Mouse (Mus musculus): Measurements from ENCODE around the gene Tns3. TPM values are rescaled to one million over a fixed set of nuclear protein-coding genes. Genes with fewer than 3 reads are reported as not detected.

The Tns3 gene
- polyA plus RNA-seq, 1 experiment from 2014 or later, result 58.1 TPM

- H3K4me3 ChIP-seq (ENCODE audit: low read length), result no peak overlapping the region
- H3K27ac ChIP-seq (ENCODE audit: low read length), result no peak overlapping the region
- no peak overlapping the region for H3K9ac ChIP-seq (ENCODE audit: low read length)
- peaks cover 11% of the 10 kb centered on the region for H3K4me1 ChIP-seq (replicated peaks; ENCODE audit: control insufficient read depth, insufficient read depth, low read length)
- no peaks in the 10 kb centered on the region for H3K9me3 ChIP-seq (ENCODE audit: control insufficient read depth, low read length)
- ATAC-seq (ENCODE audit: low read depth), result no peak
- 62% methylated on average over 3 of the region's 3 CpGs for WGBS
- H3K36me3 ChIP-seq (ENCODE audit: control insufficient read depth, insufficient read depth, low read length), result peaks cover 5% of the 10 kb centered on the region; the same call in 1 of the 2 replicates
- H3K27me3 ChIP-seq (ENCODE audit: control insufficient read depth, insufficient read depth, low read depth, low read length), result no peaks in the 10 kb centered on the region
- no peak overlapping the region for H3K4me2 ChIP-seq (ENCODE audit: low read depth, low read length)
Measured at GRCm38 (mm10) chr11:8593172-8593571, 71.2 kb downstream of the Tns3 start.

DNA sequence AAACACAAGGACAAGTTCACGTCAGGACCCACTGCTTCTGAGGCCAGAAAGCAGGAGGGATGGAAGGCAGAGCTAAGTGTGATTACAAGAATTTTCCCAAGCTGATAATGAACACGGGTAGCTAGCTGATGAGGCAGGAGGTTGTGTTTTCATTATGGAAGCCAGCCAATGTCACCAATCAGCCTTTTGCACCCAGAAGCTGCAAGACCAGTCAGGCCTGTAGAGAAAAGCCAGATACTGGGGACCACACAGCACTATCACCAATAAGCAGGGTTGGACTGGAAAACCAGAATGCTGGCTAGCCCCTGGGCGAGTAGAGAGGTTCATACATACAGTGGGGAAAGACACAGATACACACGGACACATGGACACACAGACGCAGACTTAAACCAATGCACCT lies 73.1 kb downstream of the Tns3 start:
- 64% methylated on average over 5 of the region's 5 CpGs for WGBS
- Histone ChIP-seq H3K4me3 (ENCODE audit: low read length) (no peak overlapping the region), H3K27me3 (ENCODE audit: control insufficient read depth, insufficient read depth, low read depth, low read length) (no peaks in the 10 kb centered on the region), H3K4me2 (ENCODE audit: low read depth, low read length) (no peak overlapping the region), H3K9ac (ENCODE audit: low read length) (no peak overlapping the region), H3K36me3 (ENCODE audit: control insufficient read depth, insufficient read depth, low read length) (peaks cover 3% of the 10 kb centered on the region; the same call in 1 of the 2 replicates), H3K9me3 (ENCODE audit: control insufficient read depth, low read length) (no peaks in the 10 kb centered on the region), H3K27ac (ENCODE audit: low read length) (peak overlapping the region; percentile 27), H3K4me1 (replicated peaks; ENCODE audit: control insufficient read depth, insufficient read depth, low read length) (peaks cover 25% of the 10 kb centered on the region)
- ATAC-seq (ENCODE audit: low read depth), result no peak

- H3K36me3 ChIP-seq (ENCODE audit: control insufficient read depth, insufficient read depth, low read length), result no peaks in the 10 kb centered on the region
- no peak overlapping the region for H3K4me2 ChIP-seq (ENCODE audit: low read depth, low read length)
- WGBS, result 45% methylated on average over 9 of the region's 9 CpGs
- ATAC-seq (ENCODE audit: low read depth), result peak; percentile 37
- peaks cover 30% of the 10 kb centered on the region for H3K4me1 ChIP-seq (replicated peaks; ENCODE audit: control insufficient read depth, insufficient read depth, low read length)
- H3K9ac ChIP-seq (ENCODE audit: low read length), result no peak overlapping the region
- no peaks in the 10 kb centered on the region for H3K9me3 ChIP-seq (ENCODE audit: control insufficient read depth, low read length)
- no peaks in the 10 kb centered on the region for H3K27me3 ChIP-seq (ENCODE audit: control insufficient read depth, insufficient read depth, low read depth, low read length)
- H3K27ac ChIP-seq (ENCODE audit: low read length), result peak overlapping the region; percentile 62
- H3K4me3 ChIP-seq (ENCODE audit: low read length), result no peak overlapping the region
Measured at GRCm38 (mm10) chr11:8589226-8589905, 75.0 kb downstream of the Tns3 start.

DNA sequence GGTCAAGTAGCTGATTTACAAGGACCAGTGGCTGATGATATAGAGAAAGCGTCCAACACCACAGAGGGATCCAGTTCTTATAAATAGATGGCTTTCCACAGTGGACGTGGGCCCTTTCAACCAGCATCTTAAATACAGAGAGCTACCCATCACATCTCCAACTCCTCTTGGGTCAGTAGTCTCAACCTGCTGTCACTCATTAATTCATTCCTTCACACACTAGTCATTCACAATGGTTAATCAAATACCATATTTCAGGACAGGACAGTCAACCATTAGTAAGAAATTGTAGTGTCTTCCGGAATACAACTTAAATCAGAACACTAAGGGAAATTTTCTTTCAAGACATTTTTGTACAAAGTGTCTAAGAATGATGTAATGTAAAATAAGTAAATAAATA lies 76.4 kb downstream of the Tns3 start:
- Histone ChIP-seq H3K4me2 (ENCODE audit: low read depth, low read length) (no peak overlapping the region), H3K36me3 (ENCODE audit: control insufficient read depth, insufficient read depth, low read length) (no peaks in the 10 kb centered on the region), H3K9me3 (ENCODE audit: control insufficient read depth, low read length) (no peaks in the 10 kb centered on the region), H3K27ac (ENCODE audit: low read length) (peak overlapping the region; percentile 53; the same call in 1 of the 2 replicates), H3K4me1 (replicated peaks; ENCODE audit: control insufficient read depth, insufficient read depth, low read length) (peaks cover 31% of the 10 kb centered on the region), H3K4me3 (ENCODE audit: low read length) (no peak overlapping the region), H3K9ac (ENCODE audit: low read length) (peak overlapping the region; percentile 12; the same call in 1 of the 2 replicates), H3K27me3 (ENCODE audit: control insufficient read depth, insufficient read depth, low read depth, low read length) (no peaks in the 10 kb centered on the region)
- 85% methylated on average over 3 of the region's 3 CpGs for WGBS
- ATAC-seq (ENCODE audit: low read depth), result no peak

DNA sequence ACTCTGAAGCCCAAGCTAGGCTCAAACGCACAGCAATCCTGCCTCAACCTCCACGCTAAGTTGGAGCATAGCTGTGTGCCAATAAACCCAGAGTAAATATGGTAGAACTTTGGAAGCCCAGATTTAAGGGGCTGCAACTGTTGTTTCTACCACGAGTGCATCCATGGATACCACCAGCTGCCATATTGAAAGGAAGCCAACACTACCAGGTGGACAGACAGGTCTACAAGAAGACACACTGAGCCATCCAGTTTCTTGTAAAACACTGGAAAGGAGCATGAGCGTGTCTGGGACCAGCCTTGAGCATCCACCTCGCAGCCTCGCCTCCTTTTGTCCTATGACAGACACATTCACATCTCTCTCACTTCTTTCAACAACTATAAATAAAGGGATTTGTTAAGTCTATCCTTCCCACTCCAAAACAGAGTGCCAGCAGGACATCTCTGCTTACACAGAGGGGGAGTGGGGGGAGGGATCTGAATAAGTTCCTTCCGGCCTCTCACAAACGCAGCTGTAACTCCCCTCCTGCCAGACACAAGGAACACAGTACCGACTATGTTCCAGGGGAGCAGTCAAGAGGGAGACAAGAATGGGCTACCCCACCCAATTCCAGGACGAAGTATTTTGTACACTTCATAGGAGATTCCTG lies 77.2 kb downstream of the Tns3 start:
- no peaks in the 10 kb centered on the region for H3K27me3 ChIP-seq (ENCODE audit: control insufficient read depth, insufficient read depth, low read depth, low read length)
- H3K4me1 ChIP-seq (replicated peaks; ENCODE audit: control insufficient read depth, insufficient read depth, low read length), result peaks cover 31% of the 10 kb centered on the region
- no peaks in the 10 kb centered on the region for H3K9me3 ChIP-seq (ENCODE audit: control insufficient read depth, low read length)
- H3K27ac ChIP-seq (ENCODE audit: low read length), result peak overlapping the region; percentile 53; the same call in 1 of the 2 replicates
- H3K9ac ChIP-seq (ENCODE audit: low read length), result no peak overlapping the region
- H3K4me3 ChIP-seq (ENCODE audit: low read length), result no peak overlapping the region
- H3K4me2 ChIP-seq (ENCODE audit: low read depth, low read length), result no peak overlapping the region
- H3K36me3 ChIP-seq (ENCODE audit: control insufficient read depth, insufficient read depth, low read length), result no peaks in the 10 kb centered on the region
- 42% methylated on average over 10 of the region's 10 CpGs for WGBS
- peak; percentile 72 for ATAC-seq (ENCODE audit: low read depth)

GRCm38 (mm10) chr11:8586374-8586773 lies 78.0 kb downstream of the Tns3 start:
- Histone ChIP-seq H3K9ac (ENCODE audit: low read length) (no peak overlapping the region), H3K36me3 (ENCODE audit: control insufficient read depth, insufficient read depth, low read length) (no peaks in the 10 kb centered on the region), H3K27me3 (ENCODE audit: control insufficient read depth, insufficient read depth, low read depth, low read length) (no peaks in the 10 kb centered on the region), H3K4me3 (ENCODE audit: low read length) (no peak overlapping the region), H3K9me3 (ENCODE audit: control insufficient read depth, low read length) (no peaks in the 10 kb centered on the region), H3K4me1 (replicated peaks; ENCODE audit: control insufficient read depth, insufficient read depth, low read length) (peaks cover 35% of the 10 kb centered on the region), H3K27ac (ENCODE audit: low read length) (no peak overlapping the region), H3K4me2 (ENCODE audit: low read depth, low read length) (no peak overlapping the region)
- ATAC-seq (ENCODE audit: low read depth), result no peak
- 67% methylated on average over 2 of the region's 2 CpGs for WGBS

DNA sequence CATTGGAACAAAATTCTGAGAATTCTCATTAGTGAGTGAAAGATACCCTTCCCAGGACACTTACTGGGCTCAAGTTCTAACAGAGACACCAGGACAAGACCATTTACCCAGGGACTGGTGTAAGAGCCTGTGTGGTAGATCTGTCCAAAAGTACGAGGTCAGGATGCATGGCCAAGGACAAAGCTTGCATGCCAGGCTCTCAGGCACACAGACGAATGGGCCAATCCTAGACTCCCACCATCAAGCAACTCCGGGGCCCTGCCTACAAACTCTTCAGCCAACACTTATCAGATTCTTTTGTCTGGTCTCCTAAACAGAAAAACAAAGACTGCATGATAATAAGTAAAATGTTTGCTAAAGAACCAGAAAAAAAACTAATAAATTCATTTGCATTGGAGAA lies 78.6 kb downstream of the Tns3 start:
- Histone ChIP-seq H3K4me3 (ENCODE audit: low read length) (no peak overlapping the region), H3K27ac (ENCODE audit: low read length) (no peak overlapping the region), H3K4me1 (replicated peaks; ENCODE audit: control insufficient read depth, insufficient read depth, low read length) (peaks cover 37% of the 10 kb centered on the region), H3K9me3 (ENCODE audit: control insufficient read depth, low read length) (no peaks in the 10 kb centered on the region), H3K27me3 (ENCODE audit: control insufficient read depth, insufficient read depth, low read depth, low read length) (no peaks in the 10 kb centered on the region), H3K36me3 (ENCODE audit: control insufficient read depth, insufficient read depth, low read length) (no peaks in the 10 kb centered on the region), H3K9ac (ENCODE audit: low read length) (no peak overlapping the region), H3K4me2 (ENCODE audit: low read depth, low read length) (no peak overlapping the region)
- WGBS, result 70% methylated on average over 3 of the region's 3 CpGs
- no peak for ATAC-seq (ENCODE audit: low read depth)

- no peaks in the 10 kb centered on the region for H3K9me3 ChIP-seq (ENCODE audit: control insufficient read depth, low read length)
- no peak overlapping the region for H3K4me3 ChIP-seq (ENCODE audit: low read length)
- no peak overlapping the region for H3K27ac ChIP-seq (ENCODE audit: low read length)
- H3K27me3 ChIP-seq (ENCODE audit: control insufficient read depth, insufficient read depth, low read depth, low read length), result no peaks in the 10 kb centered on the region
- H3K9ac ChIP-seq (ENCODE audit: low read length), result no peak overlapping the region
- no peaks in the 10 kb centered on the region for H3K36me3 ChIP-seq (ENCODE audit: control insufficient read depth, insufficient read depth, low read length)
- no peak overlapping the region for H3K4me2 ChIP-seq (ENCODE audit: low read depth, low read length)
- ATAC-seq (ENCODE audit: low read depth), result no peak
- H3K4me1 ChIP-seq (replicated peaks; ENCODE audit: control insufficient read depth, insufficient read depth, low read length), result peaks cover 45% of the 10 kb centered on the region
- 29% methylated on average over 1 of the region's 1 CpGs for WGBS
Measured at GRCm38 (mm10) chr11:8584925-8585324, 79.4 kb downstream of the Tns3 start.

DNA sequence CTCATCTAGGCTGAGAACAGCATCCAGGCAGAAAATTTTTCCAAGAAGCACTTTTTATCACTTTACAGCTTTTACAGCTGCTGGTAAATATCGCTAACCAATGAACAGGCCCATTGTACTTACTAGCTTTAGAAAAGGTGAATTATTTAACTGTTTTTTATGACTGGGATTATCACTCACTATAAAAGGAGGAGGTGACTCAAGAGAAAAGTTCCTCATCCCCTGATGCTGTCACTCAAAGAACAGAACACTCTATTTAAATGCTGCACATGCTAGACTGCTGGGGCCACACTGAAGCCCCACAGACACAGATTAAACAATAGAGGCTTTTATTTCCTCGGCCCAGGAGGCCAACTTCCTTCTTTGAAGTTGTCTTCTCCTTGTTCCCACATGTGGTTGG lies 80.0 kb downstream of the Tns3 start:
- no peak overlapping the region for H3K4me2 ChIP-seq (ENCODE audit: low read depth, low read length)
- H3K4me3 ChIP-seq (ENCODE audit: low read length), result no peak overlapping the region
- ATAC-seq (ENCODE audit: low read depth), result no peak
- WGBS, result 59% methylated on average over 2 of the region's 2 CpGs
- no peak overlapping the region for H3K9ac ChIP-seq (ENCODE audit: low read length)
- H3K9me3 ChIP-seq (ENCODE audit: control insufficient read depth, low read length), result no peaks in the 10 kb centered on the region
- peaks cover 45% of the 10 kb centered on the region for H3K4me1 ChIP-seq (replicated peaks; ENCODE audit: control insufficient read depth, insufficient read depth, low read length)
- no peaks in the 10 kb centered on the region for H3K27me3 ChIP-seq (ENCODE audit: control insufficient read depth, insufficient read depth, low read depth, low read length)
- no peak overlapping the region for H3K27ac ChIP-seq (ENCODE audit: low read length)
- no peaks in the 10 kb centered on the region for H3K36me3 ChIP-seq (ENCODE audit: control insufficient read depth, insufficient read depth, low read length)
